Mouse (Mus musculus) T-cell, adult 66 days (primary cell): Measurements from ENCODE around the gene Serpina1c. TPM values are rescaled to one million over a fixed set of nuclear protein-coding genes. Genes with fewer than 3 reads are reported as not detected.

Experiments
- total RNA-seq, 2 experiments: library from RNA; stranded (reverse); gene quantifications; 3 replicates in 1 of 2; 4 replicates in 1 of 2; pipeline ENCODE4 v1.2.4; 2023

Gene Serpina1c
- total RNA-seq = not detected

GRCm38 (mm10) chr12:103904837-103905340 lies at the start of gene Serpina1c:
TSS of gene Serpina1c (minus strand) at chr12:103904887.

GRCm38 (mm10) chr12:103863101-103863974 lies 41.3 kb downstream of the Serpina1c start, which contains the start of gene Serpina1a:
TSS of gene Serpina1a (minus strand) at chr12:103863562.

Other genes with a start within 250 kb of the Serpina1c start
- not detected for gene Serpina6, start 247.7 kb downstream of the Serpina1c start, total RNA-seq
- not detected for gene Serpina16, start 228.7 kb downstream of the Serpina1c start, total RNA-seq
- gene Serpina1f, start 209.4 kb downstream of the Serpina1c start, total RNA-seq = not detected
- not detected for gene Serpina1d, start 131.3 kb downstream of the Serpina1c start, total RNA-seq
- gene Serpina1b, start 74.5 kb downstream of the Serpina1c start, total RNA-seq = not detected
- not detected for gene Serpina1a, start 41.3 kb downstream of the Serpina1c start, total RNA-seq
- gene Serpina1e, start 54.1 kb upstream of the Serpina1c start, total RNA-seq = not detected
- gene Serpina11, start 85.1 kb upstream of the Serpina1c start, total RNA-seq = not detected
- gene Serpina9, start 108.9 kb upstream of the Serpina1c start, total RNA-seq = under 1 TPM in 1 of 2 experiments, not detected in 1; 0.89 TPM
- not detected for gene Serpina12, start 139.6 kb upstream of the Serpina1c start, total RNA-seq
- not detected for gene Serpina5, start 196.2 kb upstream of the Serpina1c start, total RNA-seq
- gene Serpina3a, start 207.8 kb upstream of the Serpina1c start, total RNA-seq = not detected
- not detected for gene Serpina3b, start 223.1 kb upstream of the Serpina1c start, total RNA-seq
- gene Serpina3c, start 249.0 kb upstream of the Serpina1c start, total RNA-seq = not detected